28 mouse cellular contexts compared by ENCODE assay signal in the genomic region with DNA sequence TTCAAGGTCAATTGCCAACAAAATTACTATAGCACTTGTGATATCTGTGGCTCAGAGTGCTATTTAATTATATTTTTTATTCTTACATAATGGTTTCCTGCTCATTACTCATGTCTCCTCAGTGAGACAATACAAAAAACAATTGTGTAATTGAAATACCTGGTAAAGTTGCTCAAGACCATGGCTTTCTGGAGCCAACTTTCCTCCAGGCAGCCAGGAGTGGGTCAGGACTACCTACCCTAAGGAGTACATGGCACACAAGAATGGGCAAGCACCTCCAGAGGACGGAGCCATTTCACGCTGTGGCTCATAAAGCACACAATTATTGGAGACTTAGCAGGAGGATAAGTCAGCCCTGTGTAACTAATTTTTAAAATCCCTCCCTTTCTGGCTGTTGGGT.
"Had no signal": no experiment of that assay in that cellular context is flagged by ENCODE, and none has a peak within 500 bp of the region (broad histone marks: within the 10 kb centered on the region; RNA-seq: fewer than 3 reads in every experiment).

No protein-coding gene starts in this region.

- H3K27me3 ChIP-seq: embryonic facial prominence, embryonic 12.5 days; embryonic facial prominence, embryonic 13.5 days; embryonic facial prominence, embryonic 15.5 days; forebrain, embryonic 12.5 days; forebrain, embryonic 13.5 days; forebrain, embryonic 15.5 days had no signal

- H3K4me2 ChIP-seq: embryonic facial prominence, embryonic 12.5 days; embryonic facial prominence, embryonic 13.5 days; embryonic facial prominence, embryonic 15.5 days; forebrain, embryonic 12.5 days; forebrain, embryonic 13.5 days; forebrain, embryonic 15.5 days had no signal

- H3K4me1 ChIP-seq: embryonic facial prominence, embryonic 10.5 days; embryonic facial prominence, embryonic 12.5 days; embryonic facial prominence, embryonic 13.5 days; embryonic facial prominence, embryonic 15.5 days; forebrain, embryonic 10.5 days; forebrain, embryonic 12.5 days; forebrain, embryonic 13.5 days; forebrain, embryonic 15.5 days; heart, embryonic 10.5 days had no signal

- H3K9ac ChIP-seq: embryonic facial prominence, embryonic 12.5 days; embryonic facial prominence, embryonic 13.5 days; embryonic facial prominence, embryonic 15.5 days; forebrain, embryonic 12.5 days; forebrain, embryonic 13.5 days; forebrain, embryonic 15.5 days; forebrain, postnatal 0 days had no signal

- H3K36me3 ChIP-seq: embryonic facial prominence, embryonic 10.5 days; embryonic facial prominence, embryonic 12.5 days; embryonic facial prominence, embryonic 13.5 days; embryonic facial prominence, embryonic 15.5 days; forebrain, embryonic 10.5 days; forebrain, embryonic 12.5 days; forebrain, embryonic 15.5 days; heart, embryonic 10.5 days had no signal

- H3K27ac ChIP-seq: embryonic facial prominence, embryonic 10.5 days; embryonic facial prominence, embryonic 12.5 days; embryonic facial prominence, embryonic 13.5 days; embryonic facial prominence, embryonic 15.5 days; forebrain, embryonic 10.5 days; forebrain, embryonic 12.5 days; forebrain, embryonic 13.5 days; forebrain, embryonic 15.5 days; gastrocnemius, adult 2 months; heart, adult 2 months; heart, embryonic 10.5 days had no signal

- DNase-seq: cerebellum, adult 2 months; cerebellum, adult 8-10 months; cerebellum, adult 9-10 months; cerebellum, adult 9-11 months; cerebellum, postnatal 10 days; cerebellum, postnatal 14 days; cerebellum, postnatal 25 days; cerebellum, postnatal 36 days; embryo, embryonic 11 days; forebrain, postnatal 0 days; gastrocnemius, adult 2 months; gastrocnemius, postnatal 10 days; gastrocnemius, postnatal 14 days; gastrocnemius, postnatal 25 days; gastrocnemius, postnatal 36 days; heart, adult 18-20 months; heart, adult 2 months had no signal

- ATAC-seq: forebrain, embryonic 13.5 days; forebrain, embryonic 15.5 days; forebrain, embryonic 16.5 days; forebrain, postnatal 0 days had no signal

- H3K9me3 ChIP-seq: embryonic facial prominence, embryonic 10.5 days; embryonic facial prominence, embryonic 12.5 days; embryonic facial prominence, embryonic 13.5 days; embryonic facial prominence, embryonic 15.5 days; forebrain, embryonic 10.5 days; forebrain, embryonic 12.5 days; forebrain, embryonic 13.5 days; forebrain, embryonic 15.5 days; heart, embryonic 10.5 days had no signal

- H3K4me3 ChIP-seq: embryonic facial prominence, embryonic 10.5 days; embryonic facial prominence, embryonic 12.5 days; embryonic facial prominence, embryonic 13.5 days; embryonic facial prominence, embryonic 15.5 days; erythroblast, embryonic 14.5 days; forebrain, embryonic 10.5 days; forebrain, embryonic 12.5 days; forebrain, embryonic 13.5 days; forebrain, embryonic 15.5 days; gastrocnemius, adult 2 months; heart, adult 2 months; heart, embryonic 10.5 days had no signal
